Mouse (Mus musculus) intestine, embryonic 16.5 days (tissue): ENCODE data around the gene Agbl1. TPM values are rescaled to one million over a fixed set of nuclear protein-coding genes. Genes with fewer than 3 reads are reported as not detected.
"Not testable (repeated sequence)": the region's sequence is repeated elsewhere in the genome, so short reads cannot be mapped to it uniquely, and the experiment has no call there.

ENCODE experiments used
- ATAC-seq: fragments of 200-750 bp; cut with Nextera tagmentation; 2 replicates; pipeline ENCODE4 v1.8.0; 2017; ENCODE audit warnings: moderate TSS enrichment, moderate library complexity
- H3K27ac ChIP-seq: fragments of 300-500 bp; sonication (generic); 2 replicates; pipeline ENCODE4 v1.5.1; 2014; ENCODE audit warnings: mild to moderate bottlenecking, low read length
- H3K27me3 ChIP-seq: fragments of 300-500 bp; sonication (generic); replicated peaks from 2 replicates; pipeline ENCODE4 v1.6.1; 2014; ENCODE audit warnings: low read length, control low read depth, mixed read lengths; ENCODE audit not compliant: control insufficient read depth, insufficient read depth
- H3K36me3 ChIP-seq: fragments of 300-500 bp; sonication (generic); 2 replicates; pipeline ENCODE4 v1.6.1; 2014; ENCODE audit warnings: low read length, control low read depth; ENCODE audit not compliant: control insufficient read depth, insufficient read depth
- H3K4me1 ChIP-seq: fragments of 300-500 bp; sonication (generic); 2 replicates; pipeline ENCODE4 v1.6.1; 2014; ENCODE audit warnings: low read length, control low read depth, mixed read lengths; ENCODE audit not compliant: control insufficient read depth, insufficient read depth
- H3K4me2 ChIP-seq: fragments of 300-500 bp; sonication (generic); 2 replicates; pipeline ENCODE4 v1.6.1; 2014; ENCODE audit warnings: low read depth, low read length, control low read depth
- H3K4me3 ChIP-seq: fragments of 300-500 bp; sonication (generic); 2 replicates; pipeline ENCODE4 v1.5.1; 2014; ENCODE audit warnings: mild to moderate bottlenecking, low read length
- H3K9ac ChIP-seq: fragments of 300-500 bp; sonication (generic); 2 replicates; pipeline ENCODE4 v1.6.1; 2014; ENCODE audit warnings: low read depth, low read length
- H3K9me3 ChIP-seq: fragments of 300-500 bp; sonication (generic); 2 replicates; pipeline ENCODE4 v1.6.1; 2016; ENCODE audit warnings: low read length, control low read depth; ENCODE audit not compliant: control insufficient read depth
- WGBS: fragments of 180-500 bp; shearing (Covaris S2); extraction: QIAGEN DNeasy Blood & Tissue Kit; methylation state at CpG from one replicate; pipeline ENCODE4 v1.1.7; 2014; 5-methylcytosine and 5-hydroxymethylcytosine counted together
- polyA plus RNA-seq: library from polyadenylated mRNA; unstranded; fragments of >200 nt; fragmentation: Nextera tagmentation; extraction: Ambion mirVana; gene quantifications from 2 replicates; pipeline ENCODE4 v1.2.1, GENCODE M21; 2015

The Agbl1 gene
- polyA plus RNA-seq, 1 experiment from 2014 or later, result not detected

DNA sequence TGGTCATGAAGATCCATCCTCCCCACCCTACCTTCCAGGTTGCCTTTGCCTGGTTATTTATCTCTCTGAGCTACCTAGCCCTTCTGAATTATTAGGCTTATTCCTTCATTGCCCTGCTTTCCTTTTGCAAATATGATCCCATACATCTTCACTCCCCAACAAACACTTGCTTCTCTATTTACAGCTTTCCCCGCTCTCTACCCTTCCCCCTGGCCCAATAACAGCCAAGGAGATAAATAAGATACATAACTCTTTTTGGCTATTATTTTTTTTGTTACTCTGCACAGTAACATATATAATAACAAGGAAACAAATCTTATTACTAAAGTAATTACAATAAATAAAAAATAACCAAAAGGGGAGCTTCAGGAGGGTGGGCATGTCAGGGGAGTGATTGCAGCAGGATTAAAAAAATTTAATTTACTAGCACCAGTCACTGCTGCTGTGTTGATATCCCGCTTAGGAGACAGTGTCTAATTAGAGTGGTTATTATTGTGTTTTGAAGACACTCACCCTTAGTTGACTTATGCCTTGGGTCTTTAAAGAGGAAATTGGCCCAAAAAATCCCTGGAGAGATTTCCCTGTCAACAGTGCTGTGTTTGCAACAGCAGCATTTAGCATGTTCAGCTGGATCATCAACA lies 370.5 kb downstream of the Agbl1 start:
- Histone ChIP-seq H3K4me3 (no peak overlapping the region), H3K4me1 (no peaks in the 10 kb centered on the region), H3K9ac (no peak overlapping the region), H3K36me3 (no peaks in the 10 kb centered on the region), H3K9me3 (no peaks in the 10 kb centered on the region), H3K4me2 (no peak overlapping the region), H3K27me3 (no peaks in the 10 kb centered on the region), H3K27ac (no peak overlapping the region)
- no peak for ATAC-seq
- WGBS, result 81% methylated on average over 2 of the region's 2 CpGs

DNA sequence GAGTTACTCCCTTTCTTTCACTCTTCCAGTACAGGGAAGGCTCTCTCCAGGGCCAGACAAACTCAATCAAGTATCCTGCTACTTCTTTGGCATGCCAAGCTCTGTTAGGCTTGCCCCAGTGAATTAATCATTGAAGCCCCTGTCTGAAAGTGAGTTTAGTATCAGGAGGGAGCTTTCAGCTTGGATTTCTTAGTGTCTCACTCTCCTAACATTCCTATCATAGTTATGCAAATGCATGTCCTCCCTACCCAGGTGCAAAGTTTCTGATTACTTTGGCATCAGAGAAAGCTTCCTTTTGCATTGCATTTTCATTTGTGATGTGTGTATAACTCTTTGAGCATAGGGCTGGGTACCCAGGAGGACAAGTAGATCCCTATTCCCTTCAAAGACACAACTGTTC lies 399.8 kb downstream of the Agbl1 start:
- no peaks in the 10 kb centered on the region for H3K27me3 ChIP-seq
- H3K4me1 ChIP-seq, result no peaks in the 10 kb centered on the region
- no peak overlapping the region for H3K9ac ChIP-seq
- ATAC-seq, result no peak
- no peaks in the 10 kb centered on the region for H3K9me3 ChIP-seq
- no peaks in the 10 kb centered on the region for H3K36me3 ChIP-seq
- H3K4me3 ChIP-seq, result no peak overlapping the region
- H3K4me2 ChIP-seq, result no peak overlapping the region
- no peak overlapping the region for H3K27ac ChIP-seq

DNA sequence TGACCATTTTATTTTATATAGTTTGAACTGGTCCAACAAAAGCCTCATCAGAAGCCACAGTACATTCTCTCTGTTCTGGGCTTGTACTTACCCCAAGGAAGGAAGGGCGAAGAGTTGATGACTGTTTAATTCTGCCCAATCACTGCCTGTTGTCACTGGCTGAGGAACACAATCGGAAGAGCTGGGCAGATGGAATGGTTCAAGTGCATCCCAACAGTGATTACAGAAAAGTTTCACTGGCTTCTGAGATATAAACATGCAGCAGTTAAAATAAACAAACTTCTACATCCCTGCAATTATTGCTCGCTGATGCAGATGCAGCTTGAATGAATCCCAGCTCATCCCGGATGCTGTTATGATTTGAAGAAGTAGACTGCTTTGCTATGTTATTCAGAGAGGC lies 421.3 kb downstream of the Agbl1 start:
- WGBS, result 53% methylated on average over 4 of the region's 4 CpGs
- Histone ChIP-seq H3K4me1 (no peaks in the 10 kb centered on the region), H3K9me3 (no peaks in the 10 kb centered on the region), H3K4me2 (no peak overlapping the region), H3K27me3 (no peaks in the 10 kb centered on the region), H3K9ac (no peak overlapping the region), H3K36me3 (no peaks in the 10 kb centered on the region), H3K4me3 (no peak overlapping the region), H3K27ac (no peak overlapping the region)
- ATAC-seq, result peak; percentile 59; the same call in 1 of the 2 replicates

DNA sequence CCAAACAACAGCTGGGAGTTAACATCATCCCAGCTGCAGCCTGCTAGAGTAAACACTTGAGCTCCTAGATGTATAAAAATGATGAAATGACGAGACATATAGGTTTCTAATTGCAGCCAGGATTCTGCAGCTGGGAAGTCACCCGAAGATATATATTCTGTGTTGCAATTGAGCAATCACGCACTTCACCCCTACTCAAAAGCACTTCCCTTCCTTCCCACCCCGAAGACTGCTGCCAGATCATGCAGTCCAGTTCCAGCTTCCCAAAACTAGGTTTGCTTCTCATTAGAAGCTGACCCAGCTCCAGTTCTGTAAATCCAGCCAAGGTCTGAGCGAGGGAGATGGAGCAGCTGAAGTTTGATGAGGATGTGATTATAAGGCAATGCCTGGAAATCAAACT lies 431.4 kb downstream of the Agbl1 start:
- H3K4me3 ChIP-seq, result no peak overlapping the region
- 46% methylated on average over 5 of the region's 5 CpGs for WGBS
- no peaks in the 10 kb centered on the region for H3K4me1 ChIP-seq
- H3K9me3 ChIP-seq, result no peaks in the 10 kb centered on the region
- H3K4me2 ChIP-seq, result no peak overlapping the region
- H3K27me3 ChIP-seq, result no peaks in the 10 kb centered on the region
- H3K9ac ChIP-seq, result no peak overlapping the region
- peak; percentile 71 for ATAC-seq
- no peaks in the 10 kb centered on the region for H3K36me3 ChIP-seq
- H3K27ac ChIP-seq, result peak overlapping the region; percentile 33; the same call in 1 of the 2 replicates

DNA sequence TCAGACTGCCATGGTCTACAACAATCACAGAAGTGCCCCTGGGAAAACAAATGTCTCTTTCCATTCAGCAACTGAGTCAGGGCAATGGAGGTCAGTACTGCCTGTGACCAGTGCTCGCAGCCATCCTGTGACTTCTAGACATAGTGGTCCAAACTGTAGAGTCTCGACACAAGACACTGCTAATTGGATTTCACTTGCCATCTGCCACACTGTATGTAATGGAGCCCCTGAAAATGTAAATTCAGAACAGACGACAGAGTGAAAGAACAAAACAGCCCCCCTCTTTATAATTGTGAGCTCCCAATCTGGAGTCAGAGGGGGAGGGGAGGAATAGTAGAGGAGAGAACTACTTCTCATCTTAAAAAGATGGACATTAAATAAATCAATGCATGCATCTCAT lies 445.2 kb downstream of the Agbl1 start:
- no peak overlapping the region for H3K27ac ChIP-seq
- H3K9ac ChIP-seq, result no peak overlapping the region
- no peaks in the 10 kb centered on the region for H3K27me3 ChIP-seq
- no peaks in the 10 kb centered on the region for H3K9me3 ChIP-seq
- no peaks in the 10 kb centered on the region for H3K36me3 ChIP-seq
- H3K4me2 ChIP-seq, result no peak overlapping the region
- no peak overlapping the region for H3K4me3 ChIP-seq
- 73% methylated on average over 3 of the region's 3 CpGs for WGBS
- H3K4me1 ChIP-seq, result no peaks in the 10 kb centered on the region
- ATAC-seq, result no peak

DNA sequence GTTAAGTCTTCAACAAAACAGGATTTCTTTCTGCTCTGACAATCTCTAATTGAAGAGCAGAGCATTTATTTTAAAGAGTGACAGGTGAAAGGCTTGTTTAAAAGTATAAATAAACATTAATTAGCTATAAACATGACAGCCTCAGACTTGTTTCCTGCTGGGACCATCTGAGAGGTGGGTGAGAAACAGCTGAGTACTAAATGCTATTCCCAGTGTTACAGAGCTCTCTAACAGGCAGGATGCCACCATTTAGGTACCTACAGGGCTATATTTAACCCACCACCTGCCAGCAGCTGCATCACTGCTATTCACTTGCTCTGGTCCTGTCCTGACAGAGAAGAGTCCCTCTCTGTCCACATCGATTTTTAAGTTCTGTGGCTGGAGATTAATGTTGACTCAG lies 471.5 kb downstream of the Agbl1 start:
- Histone ChIP-seq H3K27ac (no peak overlapping the region), H3K4me3 (no peak overlapping the region), H3K9me3 (no peaks in the 10 kb centered on the region), H3K4me1 (no peaks in the 10 kb centered on the region), H3K9ac (no peak overlapping the region), H3K36me3 (no peaks in the 10 kb centered on the region), H3K27me3 (no peaks in the 10 kb centered on the region), H3K4me2 (no peak overlapping the region)
- ATAC-seq, result no peak
- WGBS, result 56% methylated on average over 1 of the region's 1 CpGs

DNA sequence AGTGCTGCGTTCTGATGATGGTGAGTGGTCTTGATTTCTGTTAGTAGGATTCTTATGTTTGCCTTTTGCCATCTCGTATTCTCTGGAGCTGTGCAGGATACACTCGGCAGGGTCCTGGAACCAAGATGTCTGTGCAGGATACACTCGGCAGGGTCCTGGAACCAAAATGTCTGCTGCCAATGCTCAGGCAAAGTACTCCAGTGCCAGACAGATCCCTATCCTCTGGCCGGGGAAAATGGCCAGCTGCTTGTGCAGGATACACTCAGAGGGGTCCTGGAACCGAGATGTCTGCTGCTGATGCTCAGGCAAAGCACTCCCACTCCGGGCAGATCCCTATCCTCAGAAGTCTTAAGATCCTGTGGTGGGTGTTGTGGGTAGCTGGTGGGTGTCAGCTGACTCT lies 502.5 kb downstream of the Agbl1 start:
- 89% methylated on average over 7 of the region's 7 CpGs for WGBS
- ATAC-seq, H3K27me3 ChIP-seq, H3K36me3 ChIP-seq, H3K9ac ChIP-seq, H3K4me2 ChIP-seq, H3K9me3 ChIP-seq, H3K27ac ChIP-seq, H3K4me3 ChIP-seq, H3K4me1 ChIP-seq: not testable (repeated sequence)

DNA sequence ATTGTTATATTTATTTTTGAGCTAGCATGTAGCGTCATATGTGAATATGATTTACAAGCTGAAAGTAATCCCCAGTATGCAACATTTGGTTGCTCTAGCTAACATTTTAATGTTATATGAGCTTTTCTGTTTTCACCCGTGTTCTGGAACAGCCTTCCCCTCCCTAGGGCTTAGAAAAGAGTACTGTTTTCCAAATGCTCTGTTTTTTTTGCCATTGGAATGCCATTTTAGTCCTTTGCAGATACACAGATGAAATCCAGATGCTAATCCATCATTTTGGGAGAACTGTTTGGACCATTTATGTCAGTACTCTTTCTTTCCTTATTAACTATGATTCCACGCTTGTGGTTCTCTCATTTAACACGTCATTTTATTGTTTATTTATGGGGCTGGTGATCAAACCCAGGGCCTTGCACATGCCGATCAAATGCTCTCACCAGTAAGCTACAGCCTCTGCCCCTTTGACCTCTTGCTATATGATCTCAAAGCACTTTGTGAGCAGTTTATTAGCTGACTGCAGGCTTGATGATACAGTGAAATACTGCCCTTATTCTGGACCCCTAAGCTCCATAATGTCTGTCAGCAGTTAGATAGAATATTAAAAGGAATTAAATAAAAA lies 547.7 kb downstream of the Agbl1 start:
- no peaks in the 10 kb centered on the region for H3K27me3 ChIP-seq
- ATAC-seq, result no peak
- no peaks in the 10 kb centered on the region for H3K36me3 ChIP-seq
- H3K9me3 ChIP-seq, result no peaks in the 10 kb centered on the region
- WGBS, result 21% methylated on average over 5 of the region's 5 CpGs
- H3K9ac ChIP-seq, result no peak overlapping the region
- H3K4me3 ChIP-seq, result no peak overlapping the region
- H3K4me1 ChIP-seq, result no peaks in the 10 kb centered on the region
- H3K27ac ChIP-seq, result no peak overlapping the region
- no peak overlapping the region for H3K4me2 ChIP-seq

DNA sequence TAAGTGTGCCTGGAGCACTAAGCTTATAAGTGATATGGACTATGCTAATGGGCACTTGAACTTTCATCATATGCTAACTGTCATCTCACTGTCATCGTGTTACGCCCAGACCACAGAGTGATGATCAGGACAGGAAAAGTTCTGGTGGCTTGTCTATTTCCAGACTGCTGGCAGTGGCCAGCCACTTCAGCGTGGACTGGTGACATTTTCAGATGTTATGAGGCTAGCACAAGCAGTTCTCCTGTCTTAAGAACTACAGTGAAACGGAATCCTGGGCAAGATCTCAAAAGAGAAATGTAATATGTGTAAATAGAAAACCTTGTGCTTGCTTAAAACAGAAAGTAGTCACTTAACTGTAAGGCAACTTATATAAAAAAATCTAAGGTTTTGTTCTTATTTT lies 550.8 kb downstream of the Agbl1 start:
- H3K27me3 ChIP-seq, result no peaks in the 10 kb centered on the region
- H3K9me3 ChIP-seq, result no peaks in the 10 kb centered on the region
- H3K4me3 ChIP-seq, result no peak overlapping the region
- no peak overlapping the region for H3K27ac ChIP-seq
- no peak overlapping the region for H3K4me2 ChIP-seq
- H3K9ac ChIP-seq, result no peak overlapping the region
- no peak for ATAC-seq
- no peaks in the 10 kb centered on the region for H3K4me1 ChIP-seq
- H3K36me3 ChIP-seq, result no peaks in the 10 kb centered on the region
- WGBS, result 75% methylated on average over 4 of the region's 4 CpGs
